Mouse (Mus musculus) frontal cortex, postnatal 14 days (tissue): ENCODE measurements around the gene Ampd2.

Experiments used
- DNase-seq, 2 experiments: peaks; one replicate each; pipeline ENCODE4 v3.0.0; 2022; ENCODE audit warnings: low spot score in 2 of 2

Ampd2 gene

DNA sequence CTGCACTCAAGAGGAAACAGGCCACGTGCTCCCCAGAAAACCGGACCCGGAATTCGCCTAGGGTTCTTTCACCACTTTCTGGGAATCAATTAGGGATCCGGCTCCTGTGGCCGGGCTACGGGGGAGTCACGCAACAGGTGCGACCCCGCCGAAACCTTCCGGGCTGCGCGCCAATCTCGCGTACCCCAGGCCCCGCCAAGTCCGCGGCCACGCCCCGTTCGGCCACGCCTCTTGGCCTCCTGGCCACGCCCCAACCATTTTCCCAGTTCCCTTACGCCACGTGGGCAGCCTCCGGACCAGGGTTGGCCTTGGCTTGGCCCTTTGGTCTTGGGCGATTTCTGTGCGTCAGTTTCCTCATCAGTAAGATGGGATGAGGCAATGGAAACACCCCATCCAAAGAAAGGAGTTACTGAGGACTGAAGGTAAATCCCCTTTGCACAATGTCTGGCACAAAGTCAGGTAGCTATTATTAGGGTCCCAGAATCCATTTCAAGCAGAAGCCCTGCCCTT, at the start of gene Ampd2:
Gene Ampd2 (minus strand): TSS at position 182 of the 510 bp plus-strand sequence.
- DNase-seq = no peak

DNA sequence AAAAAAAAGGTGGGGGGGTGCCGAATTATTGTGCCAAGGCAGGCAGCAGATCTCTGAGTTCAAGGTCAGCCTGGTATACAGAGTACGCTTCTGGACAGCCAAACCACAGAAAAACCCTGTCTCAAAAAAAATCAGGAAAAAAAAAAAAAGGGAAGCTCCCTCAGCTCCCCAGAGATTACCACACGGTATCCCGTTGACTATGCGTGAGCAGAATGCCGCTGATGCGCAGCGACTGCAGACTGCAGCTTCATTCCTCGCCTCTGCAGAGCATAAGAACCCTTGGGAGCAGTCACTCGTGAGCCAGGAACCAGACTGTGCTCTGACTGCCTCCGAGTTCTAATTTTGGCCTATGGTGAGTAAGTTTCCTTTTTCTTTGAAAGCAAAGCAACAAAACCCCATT, 48.2 kb upstream of the Ampd2 start:
- DNase-seq = peak in 1 of 2 experiments; percentile 29

GRCm38 (mm10) chr3:108132484-108132883, 46.0 kb upstream of the Ampd2 start:
- DNase-seq = no peak

GRCm38 (mm10) chr3:108131821-108132220, 45.4 kb upstream of the Ampd2 start:
- no peak for DNase-seq

- DNase-seq = no peak
Measured at GRCm38 (mm10) chr3:108131216-108131615, 44.8 kb upstream of the Ampd2 start.

- DNase-seq = no peak
Measured at GRCm38 (mm10) chr3:108129804-108130203, 43.4 kb upstream of the Ampd2 start.

GRCm38 (mm10) chr3:108129367-108129766, 42.9 kb upstream of the Ampd2 start:
- no peak for DNase-seq

DNA sequence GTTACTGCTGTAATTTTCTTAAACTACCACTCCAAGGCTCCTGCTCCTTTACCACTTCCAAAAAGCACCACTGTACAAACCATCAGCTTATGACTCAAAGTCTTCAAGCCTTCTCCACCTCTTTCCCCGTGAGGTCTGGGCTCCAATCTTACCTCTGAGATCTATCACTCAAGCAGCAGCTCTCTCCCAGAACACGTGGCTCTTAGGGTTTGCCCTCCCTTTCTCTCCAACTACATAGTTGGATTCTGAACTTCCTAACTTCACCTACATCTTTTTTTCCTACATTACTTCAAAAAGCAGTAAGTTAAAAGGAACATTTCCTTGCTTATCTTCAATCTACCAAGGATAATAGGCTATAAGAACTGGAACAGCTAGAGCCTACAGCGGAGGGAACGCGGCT, 42.1 kb upstream of the Ampd2 start:
- DNase-seq = no peak

DNA sequence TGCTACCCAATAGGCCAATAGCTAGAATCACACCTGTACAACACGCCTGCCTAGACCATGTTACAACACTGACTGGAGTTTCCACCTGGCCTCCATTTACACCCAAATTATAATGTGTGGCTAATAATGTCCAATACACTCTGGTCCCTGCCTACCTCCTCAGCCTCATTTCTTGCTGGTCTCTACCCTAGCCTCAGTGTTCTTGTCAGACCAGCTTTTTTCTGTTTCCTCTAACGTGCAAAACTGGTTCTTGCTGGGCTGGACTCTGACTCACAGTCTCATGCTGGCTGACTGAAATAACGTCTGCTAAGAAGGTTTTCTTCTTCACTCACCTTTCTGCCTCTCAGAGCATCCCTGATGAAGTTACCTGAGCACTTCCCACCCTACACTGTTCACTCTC, 39.9 kb upstream of the Ampd2 start:
- DNase-seq = no peak

GRCm38 (mm10) chr3:108124131-108124530, 37.7 kb upstream of the Ampd2 start:
- no peak for DNase-seq

DNA sequence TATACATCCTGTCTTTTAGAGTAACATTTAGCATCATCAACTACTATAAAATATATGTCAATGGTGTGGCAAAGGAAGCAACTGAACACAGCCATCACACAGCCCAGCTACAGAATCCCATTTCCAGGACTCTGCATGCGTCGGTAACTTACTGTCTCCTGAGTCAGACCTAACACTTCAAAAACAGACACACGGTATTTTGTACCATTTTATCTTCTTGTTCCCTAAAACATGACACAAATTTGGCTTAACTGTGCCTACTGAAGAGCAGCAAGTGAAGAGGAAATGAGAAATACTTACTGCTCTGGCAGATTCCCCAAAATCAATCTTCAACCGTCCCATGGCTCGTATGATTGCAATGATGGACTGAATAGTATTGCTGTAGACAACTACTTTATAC, 36.8 kb upstream of the Ampd2 start:
- no peak for DNase-seq

DNA sequence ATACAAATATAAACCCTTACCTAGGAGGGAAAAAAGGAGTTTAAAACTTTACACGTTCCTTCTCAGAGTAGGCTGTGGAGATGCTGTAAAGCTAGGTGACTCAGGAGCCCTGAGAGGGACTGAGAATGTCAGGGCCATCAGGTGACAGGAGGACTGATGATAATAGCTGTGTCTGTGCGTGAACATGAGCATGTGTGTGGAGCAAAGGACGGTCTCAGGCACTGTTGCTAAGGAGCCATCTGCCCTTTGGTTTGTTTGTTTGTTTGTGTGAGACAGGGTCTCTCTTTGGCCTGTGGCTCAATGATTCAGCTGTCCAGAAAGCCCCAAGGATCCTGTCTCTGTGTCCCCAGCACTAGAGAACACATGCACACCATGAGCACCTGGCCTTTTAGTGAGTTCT, 34.6 kb upstream of the Ampd2 start:
- DNase-seq = no peak

GRCm38 (mm10) chr3:108117465-108117864, 31.0 kb upstream of the Ampd2 start:
- DNase-seq = no peak

DNA sequence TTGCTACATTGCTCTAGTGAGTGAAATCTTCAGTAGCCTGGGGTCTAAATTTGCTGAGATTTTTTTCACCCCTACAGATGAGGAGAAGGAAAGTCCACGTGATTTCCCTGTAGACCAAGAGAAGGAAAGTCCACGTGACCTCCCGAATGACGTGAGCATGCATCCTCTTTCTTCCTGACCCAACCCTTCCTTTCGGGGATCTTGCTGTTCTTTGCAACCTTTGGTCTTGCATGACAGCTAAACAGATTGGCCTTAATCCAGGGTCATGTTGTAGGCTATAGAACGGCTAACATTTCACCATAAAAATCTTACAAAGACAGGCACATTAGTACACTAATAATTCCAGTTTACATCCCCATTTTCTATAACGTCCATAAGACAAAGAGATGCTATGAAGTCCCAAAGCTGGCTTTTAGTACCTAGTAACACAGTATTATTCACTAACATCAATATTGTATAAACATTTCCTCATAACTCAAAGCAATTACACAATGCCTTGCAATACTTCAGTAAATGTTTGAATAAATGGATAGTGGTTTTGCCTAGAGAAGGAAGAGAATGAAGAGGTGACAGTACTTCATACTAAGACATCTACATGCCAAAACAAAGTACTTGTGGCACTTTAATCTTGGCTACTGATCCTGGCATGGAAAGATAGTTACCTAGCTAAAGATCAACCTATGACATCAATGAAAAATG, 27.3 kb upstream of the Ampd2 start:
- no peak for DNase-seq

DNA sequence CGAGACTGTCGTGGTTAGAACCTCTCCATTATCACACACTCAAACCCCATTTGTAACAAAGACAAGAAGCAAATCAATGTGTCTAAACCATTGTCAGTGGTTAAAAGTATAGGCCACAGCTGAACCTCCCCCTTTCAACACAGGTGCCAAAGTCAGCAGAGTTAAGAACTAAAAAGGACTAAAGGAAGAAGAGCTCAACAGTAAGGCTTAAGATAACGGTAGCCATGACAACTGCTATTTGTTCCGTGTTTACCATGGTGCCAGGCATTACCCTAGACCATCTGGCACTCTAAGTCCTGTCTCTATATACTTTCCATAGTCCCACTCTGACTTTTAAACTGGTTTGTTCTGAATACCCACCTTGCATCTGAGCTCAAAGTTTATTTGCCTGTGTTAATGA, 26.2 kb upstream of the Ampd2 start:
- no peak for DNase-seq

- DNase-seq = no peak
Measured at GRCm38 (mm10) chr3:108112246-108112645, 25.8 kb upstream of the Ampd2 start.

GRCm38 (mm10) chr3:108111320-108111719, 24.9 kb upstream of the Ampd2 start:
- no peak for DNase-seq

DNA sequence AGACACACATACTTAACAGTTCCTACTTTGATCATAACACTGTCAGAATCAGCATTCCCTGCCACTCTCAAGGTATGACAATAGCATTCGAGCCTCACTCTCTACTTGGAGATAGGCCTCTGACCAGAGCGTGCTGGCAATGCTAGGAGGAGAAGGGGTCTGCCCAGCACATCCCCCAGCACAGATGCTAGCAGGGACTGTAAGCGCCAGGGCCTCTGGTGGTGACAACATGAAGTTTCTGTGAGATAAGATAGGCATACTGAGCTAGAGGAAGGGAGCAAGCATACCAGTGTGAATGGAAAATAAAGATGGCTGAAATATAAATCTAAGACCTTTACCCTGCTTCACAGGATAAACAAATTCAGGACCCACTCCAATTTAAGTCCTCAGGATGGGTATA, 18.8 kb upstream of the Ampd2 start:
- DNase-seq = no peak

GRCm38 (mm10) chr3:108102075-108102474, 15.6 kb upstream of the Ampd2 start:
- DNase-seq = no peak

GRCm38 (mm10) chr3:108101594-108101993, 15.1 kb upstream of the Ampd2 start:
- no peak for DNase-seq

GRCm38 (mm10) chr3:108098316-108098715, 11.9 kb upstream of the Ampd2 start:
- no peak for DNase-seq

DNA sequence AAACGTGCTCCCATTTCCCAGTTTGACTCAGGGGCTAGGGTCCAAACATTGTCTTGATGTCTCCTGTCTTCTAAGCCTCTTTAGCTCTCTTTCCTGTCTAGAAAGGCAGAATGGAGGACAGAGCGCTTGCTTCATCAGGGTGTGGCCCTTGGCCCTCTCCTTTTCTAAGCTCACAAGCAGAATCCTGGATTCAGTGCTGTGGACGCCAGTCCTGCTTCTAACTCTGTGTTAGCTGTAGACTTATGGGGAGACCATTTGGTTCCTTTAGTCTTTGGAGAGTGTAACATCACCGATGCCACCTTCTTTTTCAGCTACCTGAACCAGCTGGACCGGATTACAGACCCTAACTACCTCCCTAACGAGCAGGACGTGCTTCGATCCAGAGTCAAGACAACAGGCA, 11.2 kb upstream of the Ampd2 start:
- no peak for DNase-seq

DNA sequence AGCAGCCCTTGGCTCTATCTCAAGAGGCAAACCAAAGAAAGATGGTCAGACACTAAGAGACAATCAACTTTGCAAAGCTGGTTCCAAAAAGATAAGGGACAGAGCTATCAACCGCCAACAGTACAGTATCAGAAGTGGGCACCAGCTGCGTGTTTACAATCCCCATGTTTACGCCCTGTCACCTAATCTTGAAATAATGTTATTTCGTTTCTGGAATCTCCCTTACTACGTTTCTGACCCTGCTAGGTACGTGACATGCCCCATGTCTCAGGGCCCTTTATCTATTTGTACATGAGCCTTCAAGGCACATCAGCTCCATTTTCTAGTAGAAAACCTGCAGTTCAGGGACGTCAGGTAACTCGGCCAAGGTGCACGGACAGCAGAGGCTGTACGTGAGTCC, 10.3 kb upstream of the Ampd2 start:
- no peak for DNase-seq

GRCm38 (mm10) chr3:108096226-108096625, 9.8 kb upstream of the Ampd2 start:
- no peak for DNase-seq
